Mouse (Mus musculus): ENCODE data around the gene Angptl4. TPM values are rescaled to one million over a fixed set of nuclear protein-coding genes. Genes with fewer than 3 reads are reported as not detected.

The Angptl4 gene
- polyA plus RNA-seq, 1 experiment from 2014 or later, result 39.0 TPM

DNA sequence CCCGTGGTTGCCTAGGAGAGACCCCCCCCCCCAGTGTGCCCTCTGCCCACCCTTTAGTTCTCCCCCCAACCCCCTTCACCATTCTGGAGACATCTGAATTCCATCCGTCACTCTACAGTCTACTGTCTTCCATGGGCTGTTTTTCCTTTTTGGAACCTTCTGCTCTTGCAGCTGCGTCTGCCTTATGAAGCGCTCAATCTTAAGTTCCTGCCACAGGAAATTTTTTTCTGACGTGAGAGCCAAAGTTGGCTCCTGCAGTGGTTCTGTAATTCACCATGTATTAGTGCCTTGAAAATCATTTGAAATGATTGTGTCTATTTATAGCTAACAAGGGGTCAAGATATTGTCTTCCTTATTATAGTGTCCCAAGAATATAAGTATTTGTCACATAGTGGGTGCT, 35.0 kb upstream of the Angptl4 start:
- WGBS, result 86% methylated on average over 5 of the region's 5 CpGs
- H3K36me3 ChIP-seq (replicated peaks), result peaks cover 38% of the 10 kb centered on the region
- 0 out of 2 replicates have a peak, but pooled peaks cover 1% of the 10 kb centered on the region for H3K27me3 ChIP-seq (replicated peaks; ENCODE audit: low read depth, poor library complexity, severe bottlenecking)
- H3K27ac ChIP-seq (replicated peaks), result peak overlapping the region; percentile 91; the same call in 1 of the 2 replicates
- no peaks in the 10 kb centered on the region for H3K9me3 ChIP-seq
- DNase-seq (ENCODE audit: low spot score), result no peak
- H3K4me3 ChIP-seq, result peak overlapping the region; percentile 75
- peaks cover 36% of the 10 kb centered on the region for H3K4me1 ChIP-seq

DNA sequence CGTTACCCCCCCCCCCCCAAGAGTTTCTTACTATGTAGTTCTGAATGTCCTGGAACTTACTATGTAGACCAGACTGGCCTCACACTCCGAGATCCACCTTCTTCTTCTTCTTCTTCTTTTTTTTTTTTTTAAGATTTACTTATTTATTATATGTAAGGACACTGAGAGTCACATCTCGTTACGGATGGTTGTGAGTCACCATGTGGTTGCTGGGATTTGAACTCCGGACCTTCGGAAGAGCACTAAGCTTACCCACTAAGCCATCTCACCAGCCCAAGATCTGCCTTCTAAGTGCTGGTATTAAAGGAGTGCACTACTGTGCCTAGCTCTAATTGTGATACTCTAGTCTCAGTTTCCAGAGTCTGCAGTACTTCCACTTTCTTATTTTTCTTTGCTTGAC, 33.8 kb upstream of the Angptl4 start:
- H3K27ac ChIP-seq (replicated peaks), result no peak overlapping the region
- peaks cover 46% of the 10 kb centered on the region for H3K4me1 ChIP-seq
- H3K4me3 ChIP-seq, result no peak overlapping the region
- no peak for DNase-seq (ENCODE audit: low spot score)
- peaks cover 13% of the 10 kb centered on the region for H3K27me3 ChIP-seq (replicated peaks; ENCODE audit: low read depth, poor library complexity, severe bottlenecking)
- H3K9me3 ChIP-seq, result no peaks in the 10 kb centered on the region
- peaks cover 26% of the 10 kb centered on the region for H3K36me3 ChIP-seq (replicated peaks)
- WGBS, result 93% methylated on average over 6 of the region's 6 CpGs

DNA sequence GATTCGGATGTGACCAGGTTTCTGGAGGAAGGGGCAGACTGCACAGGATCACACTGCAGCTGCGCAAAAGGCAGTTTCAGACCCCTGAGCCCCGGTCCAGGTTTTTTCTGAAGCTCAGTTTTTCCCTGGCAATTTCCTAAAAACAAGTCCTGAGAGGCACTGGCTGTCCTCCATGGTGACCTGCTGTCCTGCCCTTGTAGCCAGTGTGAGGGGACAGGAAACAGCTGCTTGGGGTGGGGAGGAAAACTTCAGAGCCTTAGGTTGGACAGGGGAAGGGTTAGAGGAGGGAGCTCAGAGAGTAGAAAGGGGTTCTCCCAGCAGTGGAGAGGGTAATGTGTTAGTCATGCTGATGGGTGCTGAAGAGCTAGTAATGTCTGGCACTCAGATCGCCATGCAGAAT, 31.4 kb upstream of the Angptl4 start:
- peaks cover 35% of the 10 kb centered on the region for H3K4me1 ChIP-seq
- WGBS, result 63% methylated on average over 4 of the region's 4 CpGs
- peaks cover 13% of the 10 kb centered on the region for H3K27me3 ChIP-seq (replicated peaks; ENCODE audit: low read depth, poor library complexity, severe bottlenecking)
- H3K27ac ChIP-seq (replicated peaks), result no peak overlapping the region
- H3K36me3 ChIP-seq (replicated peaks), result peaks cover 2% of the 10 kb centered on the region
- DNase-seq (ENCODE audit: low spot score), result no peak
- H3K9me3 ChIP-seq, result no peaks in the 10 kb centered on the region
- no peak overlapping the region; the same call in 1 of the 2 replicates for H3K4me3 ChIP-seq

DNA sequence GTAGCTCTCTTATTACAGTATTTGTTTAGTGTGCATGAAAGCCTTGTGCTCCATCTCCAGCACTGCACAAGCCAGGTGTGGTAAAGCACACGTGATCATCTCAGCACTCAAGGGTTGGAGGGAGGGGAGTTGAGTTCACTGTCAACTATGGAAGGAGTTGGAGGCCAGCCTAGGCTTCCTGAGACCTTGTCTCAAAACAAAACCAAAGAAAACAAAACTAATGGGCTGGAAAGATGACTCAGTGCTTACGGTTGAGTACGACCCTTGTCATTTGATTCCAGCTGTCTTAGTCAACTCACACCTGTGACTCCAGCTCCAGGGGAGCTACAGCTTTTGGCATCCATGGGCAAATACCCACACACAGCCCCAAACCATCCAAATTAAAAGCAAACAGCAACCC, 30.8 kb upstream of the Angptl4 start:
- WGBS, result 54% methylated on average over 3 of the region's 3 CpGs
- DNase-seq (ENCODE audit: low spot score), result no peak
- Histone ChIP-seq H3K36me3 (replicated peaks) (no peaks in the 10 kb centered on the region; the same call in 1 of the 2 replicates), H3K27ac (replicated peaks) (no peak overlapping the region), H3K27me3 (replicated peaks; ENCODE audit: low read depth, poor library complexity, severe bottlenecking) (peaks cover 13% of the 10 kb centered on the region), H3K9me3 (no peaks in the 10 kb centered on the region), H3K4me3 (peak overlapping the region; percentile 1; the same call in 1 of the 2 replicates), H3K4me1 (peaks cover 33% of the 10 kb centered on the region)

DNA sequence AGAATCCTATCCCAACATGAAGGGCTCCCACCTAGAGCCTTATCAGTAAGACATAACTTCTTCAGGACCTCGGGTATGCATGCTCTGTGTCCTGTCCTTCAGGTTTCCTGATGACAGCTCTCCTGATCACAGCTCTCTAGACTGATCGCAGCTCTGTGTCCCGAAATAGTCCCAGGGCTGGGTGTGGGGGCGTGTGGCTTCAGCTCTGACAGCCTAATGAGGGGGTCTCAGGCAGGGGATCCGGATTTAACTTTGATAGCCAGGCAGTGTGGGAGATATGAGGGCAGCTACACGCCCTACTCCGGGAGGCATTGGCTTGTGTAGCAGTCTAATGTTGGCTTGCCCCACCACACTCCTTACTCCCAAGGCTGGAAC, 29.5 kb upstream of the Angptl4 start:
- Histone ChIP-seq H3K9me3 (no peaks in the 10 kb centered on the region), H3K36me3 (replicated peaks) (no peaks in the 10 kb centered on the region; the same call in 1 of the 2 replicates), H3K4me1 (peaks cover 25% of the 10 kb centered on the region), H3K27me3 (replicated peaks; ENCODE audit: low read depth, poor library complexity, severe bottlenecking) (peaks cover 13% of the 10 kb centered on the region), H3K27ac (replicated peaks) (no peak overlapping the region), H3K4me3 (peak overlapping the region; percentile 61)
- DNase-seq (ENCODE audit: low spot score), result no peak
- WGBS, result 27% methylated on average over 7 of the region's 7 CpGs

DNA sequence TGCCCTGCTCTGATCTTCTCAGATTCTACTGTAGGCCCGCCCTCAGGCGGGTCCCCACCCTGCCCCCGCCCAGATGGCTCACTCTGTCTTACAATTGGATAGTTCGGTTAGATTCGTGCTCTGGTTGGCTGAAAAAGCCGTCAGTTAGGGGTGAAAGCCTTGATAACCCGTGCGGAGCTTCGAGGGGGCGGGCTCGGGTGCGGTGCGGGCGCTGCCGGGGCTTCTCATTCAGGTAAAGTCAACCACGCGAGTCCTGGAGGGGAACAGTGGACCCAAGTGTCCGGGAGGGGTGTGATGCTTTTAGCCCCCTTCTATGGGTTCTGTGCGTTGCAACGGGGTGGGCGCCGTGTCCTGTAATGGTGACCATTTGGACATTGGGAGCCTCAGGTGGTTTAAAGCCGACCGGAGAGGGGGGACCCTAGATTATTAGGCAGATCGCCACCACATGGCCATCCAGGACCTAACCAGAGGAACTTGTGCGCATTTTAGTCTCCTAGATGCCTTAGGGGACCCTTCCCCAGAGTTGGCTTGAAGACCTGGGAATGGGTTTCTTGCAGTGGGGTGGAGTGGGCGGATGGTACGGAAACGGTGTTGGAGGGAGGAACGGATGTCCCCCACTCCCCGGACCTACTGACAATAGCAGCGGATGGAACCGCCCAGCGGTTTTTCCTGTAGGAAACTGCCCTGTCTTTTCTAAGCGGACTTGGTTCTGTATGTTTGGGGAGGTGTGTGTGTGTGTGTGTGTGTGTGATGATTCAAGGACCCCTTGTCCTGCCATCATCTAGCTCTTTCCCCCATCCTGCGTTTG, 28.9 kb upstream of the Angptl4 start, which contains the start of gene Kank3:
Kank3 (plus strand) TSS at position 186 of the 808 bp plus-strand sequence.
- Histone ChIP-seq H3K27me3 (replicated peaks; ENCODE audit: low read depth, poor library complexity, severe bottlenecking) (peaks cover 13% of the 10 kb centered on the region), H3K27ac (replicated peaks) (peak within 1 kb of the TSS; percentile 31; the same call in 1 of the 2 replicates)
- WGBS, result under 1% methylated on average over 36 of the region's 36 CpGs

DNA sequence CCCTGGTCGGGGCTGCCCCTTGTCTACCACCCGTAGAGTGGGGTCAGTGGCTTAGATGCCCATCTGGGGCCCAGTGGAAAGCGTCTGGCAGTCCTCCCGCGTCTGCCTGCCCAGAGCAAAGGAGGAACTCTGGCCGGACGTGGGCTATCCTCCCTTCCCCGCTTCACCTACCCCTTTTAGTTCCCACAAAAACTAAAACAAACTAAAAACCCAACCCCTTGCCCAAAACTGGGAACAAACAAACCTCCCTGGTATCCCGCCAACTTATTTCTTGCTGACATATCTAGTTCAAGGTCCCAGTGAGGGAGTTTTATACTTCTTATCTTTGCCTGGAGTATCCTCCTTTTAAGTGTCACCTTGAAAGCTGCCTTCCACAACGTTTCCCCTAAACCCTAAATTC, 26.6 kb upstream of the Angptl4 start:
- 43% methylated on average over 10 of the region's 10 CpGs for WGBS

More for the DNA sequence above, 28.9 kb upstream of the Angptl4 start, which contains the start of gene Kank3:
- Histone ChIP-seq H3K4me1 (peaks cover 25% of the 10 kb centered on the region), H3K9me3 (no peaks in the 10 kb centered on the region), H3K4me3 (peak within 1 kb of the TSS; percentile 61), H3K36me3 (replicated peaks) (no peaks in the 10 kb centered on the region; the same call in 1 of the 2 replicates)
- peak; percentile 94 for DNase-seq (ENCODE audit: low spot score)

DNA sequence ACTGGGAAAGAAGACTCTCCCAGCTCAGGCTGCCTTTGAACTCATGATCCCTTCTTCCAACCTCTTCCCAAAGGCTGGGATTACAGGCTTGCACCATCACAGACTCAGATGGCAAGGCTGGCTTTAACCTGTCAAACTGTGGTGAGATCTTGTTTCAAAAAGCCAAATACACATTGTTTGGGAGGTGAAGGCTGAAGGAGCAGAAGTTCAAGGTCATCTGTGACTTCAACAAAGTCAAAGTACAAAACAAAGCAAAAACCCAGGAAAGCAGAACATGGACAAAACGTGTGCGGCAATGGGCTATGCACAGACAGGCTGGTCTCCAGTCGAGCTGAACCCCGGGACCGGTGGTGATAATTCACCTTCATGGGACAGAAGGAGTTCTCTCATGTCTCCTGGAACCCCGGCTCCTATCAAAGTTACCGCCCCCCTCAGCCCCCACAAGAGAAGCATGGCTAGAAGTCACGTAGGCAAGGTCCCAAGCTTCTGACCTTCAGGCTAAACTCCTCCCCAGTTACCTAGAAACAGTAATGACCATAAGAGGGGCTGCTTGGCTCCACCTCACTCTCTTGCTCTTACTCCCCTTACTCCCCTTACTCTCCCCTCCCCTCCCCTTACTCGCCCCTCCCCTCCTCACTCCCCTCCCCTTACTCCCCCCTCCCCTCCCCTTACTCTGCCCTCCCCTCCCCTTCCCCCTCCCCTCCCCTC, 25.7 kb upstream of the Angptl4 start:
- no peak overlapping the region for H3K27ac ChIP-seq (replicated peaks)
- H3K4me3 ChIP-seq, result no peak overlapping the region
- no peaks in the 10 kb centered on the region for H3K36me3 ChIP-seq (replicated peaks)
- no peak for DNase-seq (ENCODE audit: low spot score)
- WGBS, result 60% methylated on average over 8 of the region's 9 CpGs
- H3K27me3 ChIP-seq (replicated peaks; ENCODE audit: low read depth, poor library complexity, severe bottlenecking), result peaks cover 13% of the 10 kb centered on the region
- H3K4me1 ChIP-seq, result peaks cover 22% of the 10 kb centered on the region
- H3K9me3 ChIP-seq, result no peaks in the 10 kb centered on the region

More for the DNA sequence above, 26.6 kb upstream of the Angptl4 start:
- no peak overlapping the region for H3K27ac ChIP-seq (replicated peaks)
- H3K9me3 ChIP-seq, result no peaks in the 10 kb centered on the region
- H3K27me3 ChIP-seq (replicated peaks; ENCODE audit: low read depth, poor library complexity, severe bottlenecking), result peaks cover 13% of the 10 kb centered on the region
- peaks cover 29% of the 10 kb centered on the region for H3K4me1 ChIP-seq
- H3K4me3 ChIP-seq, result no peak overlapping the region
- no peaks in the 10 kb centered on the region for H3K36me3 ChIP-seq (replicated peaks)
- DNase-seq (ENCODE audit: low spot score), result no peak

DNA sequence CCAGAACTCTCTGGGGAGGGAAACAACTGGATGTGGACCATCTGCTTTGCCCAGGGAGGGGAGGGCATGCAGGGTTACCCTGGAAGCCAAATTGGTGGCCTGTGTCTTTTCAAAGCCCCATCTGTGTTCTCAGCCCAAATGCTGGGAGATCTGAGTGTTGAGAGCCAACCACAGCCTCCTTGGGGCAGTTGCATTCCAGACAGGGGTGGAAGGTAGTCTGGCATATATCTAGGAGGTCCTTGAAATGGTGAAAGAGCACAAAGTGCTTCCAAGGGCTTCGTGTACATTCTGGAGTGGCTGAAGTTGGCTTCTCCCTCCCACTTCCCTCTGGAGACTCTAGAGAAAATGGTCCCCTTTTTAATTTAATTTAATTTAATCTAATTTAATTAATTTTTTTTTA, 23.1 kb upstream of the Angptl4 start:
- Histone ChIP-seq H3K9me3 (no peaks in the 10 kb centered on the region), H3K4me3 (no peak overlapping the region), H3K27me3 (replicated peaks; ENCODE audit: low read depth, poor library complexity, severe bottlenecking) (no peaks in the 10 kb centered on the region; the same call in 1 of the 2 replicates), H3K36me3 (replicated peaks) (no peaks in the 10 kb centered on the region), H3K27ac (replicated peaks) (no peak overlapping the region), H3K4me1 (peaks cover 11% of the 10 kb centered on the region; the same call in 1 of the 2 replicates)
- no peak for DNase-seq (ENCODE audit: low spot score)
- 70% methylated on average over 1 of the region's 1 CpGs for WGBS

DNA sequence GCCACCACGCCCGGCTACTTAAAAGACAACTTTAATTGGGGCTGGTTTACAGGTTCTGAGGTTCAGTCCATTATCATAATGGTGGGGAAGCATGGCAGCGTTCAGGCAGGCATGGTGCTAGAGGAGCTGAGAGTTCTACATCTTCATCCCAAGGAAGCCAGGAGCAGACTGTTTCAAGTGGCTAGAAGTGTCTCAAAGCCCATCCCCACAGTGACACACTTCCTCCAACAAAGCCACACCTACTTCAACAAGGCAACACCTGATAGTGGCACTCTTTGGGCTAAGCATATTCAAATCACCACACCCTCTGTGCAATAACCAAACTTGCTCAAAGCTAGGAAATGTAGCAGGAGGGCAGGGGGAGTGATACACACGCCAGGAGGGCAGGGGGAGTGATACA, 22.6 kb upstream of the Angptl4 start:
- WGBS, result 60% methylated on average over 4 of the region's 4 CpGs
- H3K4me1 ChIP-seq, result peaks cover 11% of the 10 kb centered on the region; the same call in 1 of the 2 replicates
- no peaks in the 10 kb centered on the region; the same call in 1 of the 2 replicates for H3K27me3 ChIP-seq (replicated peaks; ENCODE audit: low read depth, poor library complexity, severe bottlenecking)
- DNase-seq (ENCODE audit: low spot score), result no peak
- no peaks in the 10 kb centered on the region for H3K36me3 ChIP-seq (replicated peaks)
- H3K9me3 ChIP-seq, result no peaks in the 10 kb centered on the region
- H3K27ac ChIP-seq (replicated peaks), result no peak overlapping the region
- no peak overlapping the region for H3K4me3 ChIP-seq

DNA sequence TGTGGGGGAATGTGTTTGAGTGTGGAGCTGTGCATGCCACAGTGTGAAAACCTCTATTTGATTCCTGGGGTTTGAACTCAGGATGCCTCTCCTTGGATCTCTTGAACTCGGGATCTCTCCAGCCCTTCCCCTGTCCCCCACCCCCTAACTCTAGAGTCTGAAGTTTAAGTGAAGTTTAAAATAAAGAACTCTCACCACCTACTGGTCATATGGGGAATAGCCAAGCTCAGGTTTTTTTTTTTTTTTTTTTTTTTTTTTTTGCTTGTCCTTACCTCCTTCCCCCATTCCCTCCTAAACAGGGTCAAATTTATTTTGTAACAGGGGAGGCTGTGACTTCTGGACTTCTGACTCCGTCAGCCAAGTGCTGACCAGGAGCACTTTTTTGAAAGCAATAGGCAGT, 20.6 kb upstream of the Angptl4 start:
- Histone ChIP-seq H3K9me3 (no peaks in the 10 kb centered on the region), H3K27ac (replicated peaks) (no peak overlapping the region), H3K36me3 (replicated peaks) (no peaks in the 10 kb centered on the region), H3K4me3 (no peak overlapping the region), H3K27me3 (replicated peaks; ENCODE audit: low read depth, poor library complexity, severe bottlenecking) (no peaks in the 10 kb centered on the region), H3K4me1 (0 out of 2 replicates have a peak, but pooled peaks cover 4% of the 10 kb centered on the region)
- no peak for DNase-seq (ENCODE audit: low spot score)
- WGBS, result 6% methylated on average over 2 of the region's 2 CpGs

DNA sequence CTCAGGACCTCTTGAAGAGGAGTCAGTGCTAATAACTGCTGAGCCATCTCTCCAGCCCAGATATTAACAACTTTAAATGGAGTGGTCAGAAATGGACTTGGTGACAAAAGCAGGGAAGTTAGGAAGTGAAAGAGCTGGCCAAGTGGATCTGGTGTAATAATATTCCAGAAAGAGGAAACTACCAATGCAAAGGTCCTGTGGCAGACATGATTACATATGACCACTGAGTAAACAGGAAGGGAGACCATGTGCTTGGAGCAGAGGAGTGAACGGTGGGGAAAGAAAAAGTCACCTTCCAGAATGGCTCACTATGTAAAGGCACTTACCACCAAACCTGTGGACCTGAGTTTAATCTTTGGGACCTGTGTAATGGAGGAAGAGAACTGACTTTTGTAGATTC, 17.6 kb upstream of the Angptl4 start:
- H3K4me1 ChIP-seq, result no peaks in the 10 kb centered on the region
- no peaks in the 10 kb centered on the region for H3K27me3 ChIP-seq (replicated peaks; ENCODE audit: low read depth, poor library complexity, severe bottlenecking)
- H3K4me3 ChIP-seq, result no peak overlapping the region
- H3K27ac ChIP-seq (replicated peaks), result no peak overlapping the region
- DNase-seq (ENCODE audit: low spot score), result no peak
- H3K36me3 ChIP-seq (replicated peaks), result no peaks in the 10 kb centered on the region
- 69% methylated on average over 1 of the region's 1 CpGs for WGBS
- H3K9me3 ChIP-seq, result no peaks in the 10 kb centered on the region
